Mouse (Mus musculus): ENCODE data around the gene Zfp101. TPM values are rescaled to one million over a fixed set of nuclear protein-coding genes. Genes with fewer than 3 reads are reported as not detected.

Gene Zfp101
- total RNA-seq, 1 experiment: 11.9 TPM

- no peaks in the 10 kb centered on the region for H3K4me1 ChIP-seq (ENCODE audit: control insufficient read depth in 2 of 2, insufficient read depth in 2 of 2, low read length in 2 of 2, poor library complexity in 1 of 2)
- H3K9ac ChIP-seq (ENCODE audit: insufficient read depth, low read depth, low read length, poor library complexity, severe bottlenecking): no peak within 1 kb of the TSS
- DNase-seq (ENCODE audit: low read depth, low spot score): no peak
- no peak for TF ChIP-seq CHD2 (IDR thresholded peaks at IDR 0.05; ENCODE audit: low read depth, low read length)
- no peak for TF ChIP-seq ZNF384 (IDR thresholded peaks at IDR 0.05; ENCODE audit: low read depth, low read length)
- no peak for TF ChIP-seq HCFC1 (IDR thresholded peaks at IDR 0.05; ENCODE audit: borderline replicate concordance, insufficient read depth, low read length)
- no peak for TF ChIP-seq ZC3H11A (IDR thresholded peaks at IDR 0.05; ENCODE audit: borderline replicate concordance, low read depth, low read length)
- TF ChIP-seq MAFK (IDR thresholded peaks at IDR 0.05; ENCODE audit: insufficient read depth, low read depth, low read length): no peak
- H3K9me3 ChIP-seq (ENCODE audit: control insufficient read depth, insufficient read depth, low read depth, low read length): no peaks in the 10 kb centered on the region
- no peak within 1 kb of the TSS for H3K4me3 ChIP-seq (ENCODE audit: insufficient read depth in 1 of 2, low read depth in 1 of 2, low read length in 2 of 2, poor library complexity in 1 of 2, severe bottlenecking in 1 of 2)
- in situ Hi-C loops (cut with MboI; ENCODE audit: low sequenced_read_pairs in 2 of 2, unreplicated experiment in 2 of 2): no loop called here
- no peaks in the 10 kb centered on the region for H3K36me3 ChIP-seq (ENCODE audit: control insufficient read depth, insufficient read depth, low read length, poor library complexity, severe bottlenecking)
- H3K27ac ChIP-seq (ENCODE audit: insufficient read depth, low read depth, low read length, poor library complexity, severe bottlenecking): no peak within 1 kb of the TSS
These were observed 37.8 kb upstream of the Zfp101 start, which contains the start of gene Actl9 for GRCm38 (mm10) chr17:33432019-33432946. Actl9 (plus strand) TSS chr17:33432896.

- no peaks in the 10 kb centered on the region for H3K9me3 ChIP-seq (ENCODE audit: control insufficient read depth, insufficient read depth, low read depth, low read length)
- in situ Hi-C loops (cut with MboI; ENCODE audit: low sequenced_read_pairs in 2 of 2, unreplicated experiment in 2 of 2): no loop called here
- no peak overlapping the region for H3K4me3 ChIP-seq (ENCODE audit: insufficient read depth in 1 of 2, low read depth in 1 of 2, low read length in 2 of 2, poor library complexity in 1 of 2, severe bottlenecking in 1 of 2)
- no peaks in the 10 kb centered on the region for H3K36me3 ChIP-seq (ENCODE audit: control insufficient read depth, insufficient read depth, low read length, poor library complexity, severe bottlenecking)
- no peak overlapping the region for H3K9ac ChIP-seq (ENCODE audit: insufficient read depth, low read depth, low read length, poor library complexity, severe bottlenecking)
- peaks cover 0 to 2% of the 10 kb centered on the region in 2 experiments; a peak in 2 of 4 replicates for H3K4me1 ChIP-seq (ENCODE audit: control insufficient read depth in 2 of 2, insufficient read depth in 2 of 2, low read length in 2 of 2, poor library complexity in 1 of 2)
- H3K27ac ChIP-seq (ENCODE audit: insufficient read depth, low read depth, low read length, poor library complexity, severe bottlenecking): no peak overlapping the region
- DNase-seq (ENCODE audit: low read depth, low spot score): no peak
- TF ChIP-seq CHD2 (IDR thresholded peaks at IDR 0.05; ENCODE audit: low read depth, low read length) (no peak), MAFK (IDR thresholded peaks at IDR 0.05; ENCODE audit: insufficient read depth, low read depth, low read length) (no peak), ZNF384 (IDR thresholded peaks at IDR 0.05; ENCODE audit: low read depth, low read length) (no peak), ZC3H11A (IDR thresholded peaks at IDR 0.05; ENCODE audit: borderline replicate concordance, low read depth, low read length) (no peak), HCFC1 (IDR thresholded peaks at IDR 0.05; ENCODE audit: borderline replicate concordance, insufficient read depth, low read length) (no peak)
These were observed 2.2 kb downstream of the Zfp101 start for GRCm38 (mm10) chr17:33392271-33392670.

GRCm38 (mm10) chr17:33385705-33386104 lies 8.7 kb downstream of the Zfp101 start:
- H3K9ac ChIP-seq (ENCODE audit: insufficient read depth, low read depth, low read length, poor library complexity, severe bottlenecking): no peak overlapping the region
- in situ Hi-C loops (cut with MboI; ENCODE audit: low sequenced_read_pairs in 2 of 2, unreplicated experiment in 2 of 2): no loop called here
- no peaks in the 10 kb centered on the region for H3K9me3 ChIP-seq (ENCODE audit: control insufficient read depth, insufficient read depth, low read depth, low read length)
- no peaks in the 10 kb centered on the region for H3K4me1 ChIP-seq (ENCODE audit: control insufficient read depth in 2 of 2, insufficient read depth in 2 of 2, low read length in 2 of 2, poor library complexity in 1 of 2)
- no peak overlapping the region for H3K4me3 ChIP-seq (ENCODE audit: insufficient read depth in 1 of 2, low read depth in 1 of 2, low read length in 2 of 2, poor library complexity in 1 of 2, severe bottlenecking in 1 of 2)
- TF ChIP-seq ZNF384 (IDR thresholded peaks at IDR 0.05; ENCODE audit: low read depth, low read length): no peak
- TF ChIP-seq MAFK (IDR thresholded peaks at IDR 0.05; ENCODE audit: insufficient read depth, low read depth, low read length): no peak
- TF ChIP-seq ZC3H11A (IDR thresholded peaks at IDR 0.05; ENCODE audit: borderline replicate concordance, low read depth, low read length): no peak
- TF ChIP-seq HCFC1 (IDR thresholded peaks at IDR 0.05; ENCODE audit: borderline replicate concordance, insufficient read depth, low read length): no peak
- no peak for TF ChIP-seq CHD2 (IDR thresholded peaks at IDR 0.05; ENCODE audit: low read depth, low read length)
- DNase-seq (ENCODE audit: low read depth, low spot score): no peak
- no peak overlapping the region for H3K27ac ChIP-seq (ENCODE audit: insufficient read depth, low read depth, low read length, poor library complexity, severe bottlenecking)
- H3K36me3 ChIP-seq (ENCODE audit: control insufficient read depth, insufficient read depth, low read length, poor library complexity, severe bottlenecking): peaks cover 5% of the 10 kb centered on the region

- H3K4me1 ChIP-seq (ENCODE audit: control insufficient read depth in 2 of 2, insufficient read depth in 2 of 2, low read length in 2 of 2, poor library complexity in 1 of 2): no peaks in the 10 kb centered on the region
- TF ChIP-seq HCFC1 (IDR thresholded peaks at IDR 0.05; ENCODE audit: borderline replicate concordance, insufficient read depth, low read length) (no peak), ZC3H11A (IDR thresholded peaks at IDR 0.05; ENCODE audit: borderline replicate concordance, low read depth, low read length) (no peak), CHD2 (IDR thresholded peaks at IDR 0.05; ENCODE audit: low read depth, low read length) (no peak), MAFK (IDR thresholded peaks at IDR 0.05; ENCODE audit: insufficient read depth, low read depth, low read length) (no peak), ZNF384 (IDR thresholded peaks at IDR 0.05; ENCODE audit: low read depth, low read length) (no peak)
- H3K36me3 ChIP-seq (ENCODE audit: control insufficient read depth, insufficient read depth, low read length, poor library complexity, severe bottlenecking): no peaks in the 10 kb centered on the region
- no peak overlapping the region for H3K9ac ChIP-seq (ENCODE audit: insufficient read depth, low read depth, low read length, poor library complexity, severe bottlenecking)
- no peaks in the 10 kb centered on the region for H3K9me3 ChIP-seq (ENCODE audit: control insufficient read depth, insufficient read depth, low read depth, low read length)
- H3K4me3 ChIP-seq (ENCODE audit: insufficient read depth in 1 of 2, low read depth in 1 of 2, low read length in 2 of 2, poor library complexity in 1 of 2, severe bottlenecking in 1 of 2): no peak overlapping the region
- H3K27ac ChIP-seq (ENCODE audit: insufficient read depth, low read depth, low read length, poor library complexity, severe bottlenecking): no peak overlapping the region
- DNase-seq (ENCODE audit: low read depth, low spot score): no peak
- in situ Hi-C loops (cut with MboI; ENCODE audit: low sequenced_read_pairs in 2 of 2, unreplicated experiment in 2 of 2): no loop called here
These were observed 21.6 kb downstream of the Zfp101 start for GRCm38 (mm10) chr17:33372795-33373194.
